Mouse (Mus musculus) MN1 (cell line): ENCODE measurements at regions not wholly inside any gene's neighbourhood (a gene's known extent, or its start where the extent isn't known, plus 50 kb on each side); places are given as distances from the start of the nearest gene placed in this dataset.

Experiments used
- DNase-seq: peaks from one replicate; pipeline ENCODE4 v3.0.0-alpha.2; 2016; ENCODE audit warnings: low spot score

DNA sequence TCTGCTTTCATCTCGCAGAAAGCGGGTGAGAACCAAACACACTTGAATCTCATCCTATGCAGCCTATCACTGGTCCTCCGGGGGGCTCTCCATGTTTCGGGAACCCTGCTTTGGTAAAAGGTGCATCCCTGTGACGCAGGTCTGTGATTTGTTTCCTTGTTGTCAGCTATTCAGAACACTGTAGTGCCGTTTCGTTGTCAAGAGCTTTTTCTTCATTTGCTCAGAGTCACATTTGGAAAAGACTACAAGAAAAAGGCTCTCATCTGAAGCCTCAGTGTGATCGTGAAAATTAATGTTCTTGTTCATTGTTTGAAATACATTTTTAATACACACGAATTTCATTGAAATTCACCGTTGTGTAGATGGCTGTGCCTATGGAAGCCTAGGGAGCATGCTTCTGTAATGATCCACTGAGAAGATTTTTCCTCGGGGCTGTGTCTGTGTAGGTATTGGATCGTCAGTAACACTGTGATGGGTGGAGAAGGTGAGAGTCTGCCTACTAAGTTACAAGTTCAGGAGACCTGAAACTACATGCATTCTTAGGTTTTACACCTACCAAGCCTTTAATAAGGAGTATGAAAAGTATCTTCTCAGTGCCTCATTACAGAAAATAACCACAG is 112.0 kb upstream of the Paqr3 start:
- no peak for DNase-seq

DNA sequence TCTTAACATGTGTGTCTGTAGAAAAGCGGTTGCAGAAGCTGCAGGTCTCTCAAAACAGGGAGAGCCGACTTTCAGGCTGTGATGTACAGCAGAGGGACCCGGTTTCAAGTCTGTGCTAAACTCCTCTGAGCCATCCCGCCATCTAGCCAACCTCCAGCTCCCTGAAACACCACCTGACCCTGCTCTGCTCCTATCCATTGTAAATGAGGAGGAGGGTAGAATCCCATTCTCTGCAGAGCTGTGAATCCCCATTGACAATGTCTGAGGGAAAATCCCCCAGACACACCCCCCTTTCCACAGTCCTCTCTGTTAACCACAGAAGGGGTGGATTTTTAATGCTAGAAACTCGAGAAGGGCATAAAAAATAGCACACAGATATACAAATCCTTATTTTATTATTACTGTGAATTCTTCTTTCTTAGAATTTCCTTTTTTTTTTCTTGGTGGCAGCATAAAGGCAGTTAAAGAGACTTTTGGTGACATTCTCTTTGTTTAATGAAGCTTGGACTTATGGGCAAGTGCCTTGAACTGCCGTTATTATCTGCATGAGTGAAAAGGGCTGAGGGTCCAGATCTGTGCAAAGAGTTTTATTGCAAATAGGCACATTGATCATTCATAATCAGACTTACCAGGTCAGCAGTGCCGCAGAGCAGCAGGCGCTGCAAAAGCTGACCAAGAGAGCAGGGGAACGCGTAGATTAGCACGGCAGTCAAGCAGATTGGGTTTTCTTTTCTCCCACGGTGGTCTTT is 111.3 kb upstream of the Paqr3 start:
- no peak for DNase-seq

DNA sequence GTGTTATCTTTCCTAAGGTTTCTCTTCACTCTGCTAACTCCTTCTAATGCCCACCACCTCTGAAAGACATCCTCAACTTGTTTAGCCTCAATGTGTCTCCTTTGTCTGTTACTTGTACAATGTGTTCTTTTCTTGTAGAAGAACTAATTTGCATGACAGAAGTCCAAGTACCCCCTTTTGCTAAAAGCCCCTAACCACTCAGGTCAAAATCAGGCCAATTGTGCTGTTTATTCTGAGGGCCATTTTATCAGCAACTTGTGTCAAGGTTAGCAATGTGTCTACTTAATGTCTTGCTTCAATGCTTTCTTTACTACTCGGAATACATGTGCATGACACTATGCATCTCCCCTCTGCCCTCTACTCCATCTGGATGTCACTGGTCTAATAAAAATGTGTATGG is 107.3 kb upstream of the Paqr3 start:
- DNase-seq: no peak

DNA sequence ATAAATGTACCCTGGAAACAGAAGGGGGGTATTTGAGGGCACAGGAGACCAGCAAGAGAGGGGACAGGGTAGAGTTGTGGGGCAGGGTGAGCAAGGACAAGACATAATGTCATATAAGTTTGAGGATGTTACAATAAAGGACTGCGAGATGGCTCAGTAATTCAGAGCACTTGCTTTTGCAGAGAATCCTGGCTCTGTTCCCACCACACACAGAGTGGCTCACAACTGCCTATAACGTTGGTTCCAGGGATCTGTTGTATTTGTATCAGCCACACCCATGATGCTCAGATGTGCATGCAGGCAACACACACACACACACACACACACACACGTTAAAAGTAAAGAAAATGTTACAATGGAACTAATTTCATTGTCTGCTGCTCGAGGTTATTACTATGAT is 94.2 kb upstream of the Paqr3 start:
- no peak for DNase-seq

DNA sequence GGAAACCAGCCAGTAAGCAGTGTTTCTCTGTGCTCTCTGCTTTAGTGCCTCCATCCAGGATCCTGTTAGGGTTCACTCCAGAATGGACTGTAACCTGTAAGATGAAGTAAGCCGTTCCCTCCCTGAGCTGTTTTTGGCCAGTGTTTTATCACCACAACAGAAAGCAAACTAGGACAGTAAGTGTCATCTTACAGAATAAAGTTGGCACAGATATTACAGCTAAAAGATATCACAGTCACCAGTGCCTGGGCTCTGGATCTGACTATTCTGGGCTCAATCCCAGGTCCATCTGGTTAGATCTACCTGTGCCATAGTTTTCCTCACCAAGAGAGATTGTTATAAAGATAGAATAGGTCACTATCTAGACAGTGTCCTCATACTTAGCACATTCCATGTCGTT is 92.9 kb upstream of the Paqr3 start:
- no peak for DNase-seq

DNA sequence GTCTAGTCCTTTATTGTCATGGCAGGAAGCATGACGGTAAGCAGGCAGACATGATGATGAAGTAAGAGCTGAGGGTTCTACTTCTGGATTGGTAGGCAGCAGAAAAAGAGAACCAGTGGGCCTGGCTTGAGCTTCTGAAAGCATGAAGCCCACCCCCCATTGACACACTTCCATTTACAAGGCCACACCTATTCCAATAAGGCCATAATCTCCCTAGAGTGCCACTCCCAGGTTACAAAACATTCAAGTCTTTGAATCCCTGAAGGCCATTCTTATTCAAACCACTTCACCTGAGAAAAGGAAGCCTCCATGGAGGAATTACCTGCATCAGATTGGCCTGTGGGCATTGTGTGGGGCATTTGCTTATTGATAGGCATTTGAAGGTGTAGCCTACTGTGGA is 92.2 kb upstream of the Paqr3 start:
- DNase-seq: no peak

DNA sequence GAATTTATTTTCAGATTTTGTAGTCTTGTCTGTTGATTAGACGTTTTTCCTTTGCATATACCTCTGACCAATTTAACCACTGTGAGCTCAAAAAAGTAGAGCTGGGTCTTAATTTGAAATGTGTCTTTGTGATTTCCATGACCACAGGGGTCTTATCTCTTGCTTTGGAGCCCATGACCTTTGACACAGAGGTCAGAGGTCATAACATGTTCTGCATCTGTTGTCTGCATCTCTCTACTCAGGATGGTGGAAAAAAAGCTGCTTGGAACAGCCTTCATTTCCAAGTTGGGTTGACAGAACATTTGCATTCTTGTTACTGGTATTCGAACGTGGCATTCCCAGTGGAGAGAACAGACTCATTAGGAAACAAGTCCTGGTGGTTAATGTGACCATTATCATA is 91.2 kb upstream of the Paqr3 start:
- DNase-seq: no peak

DNA sequence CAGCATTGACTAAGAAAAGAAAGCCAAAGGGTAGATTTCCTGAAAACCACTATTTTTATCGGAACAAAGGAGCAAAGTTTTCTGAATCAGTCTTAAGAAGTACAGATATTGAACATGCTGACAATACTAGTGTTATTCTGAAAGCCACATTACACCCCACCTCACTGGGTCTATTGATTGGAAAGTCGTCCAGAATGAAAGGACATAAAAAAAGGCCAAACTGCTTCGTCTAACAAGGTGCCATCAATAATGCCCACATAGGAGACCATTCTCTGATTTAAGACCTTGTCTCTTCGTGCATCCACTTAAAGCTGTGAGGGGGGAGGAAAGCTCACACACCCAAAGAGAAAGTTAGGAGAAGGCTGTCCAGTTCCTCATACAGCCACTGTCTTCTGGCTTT is 89.3 kb upstream of the Paqr3 start:
- DNase-seq: no peak

DNA sequence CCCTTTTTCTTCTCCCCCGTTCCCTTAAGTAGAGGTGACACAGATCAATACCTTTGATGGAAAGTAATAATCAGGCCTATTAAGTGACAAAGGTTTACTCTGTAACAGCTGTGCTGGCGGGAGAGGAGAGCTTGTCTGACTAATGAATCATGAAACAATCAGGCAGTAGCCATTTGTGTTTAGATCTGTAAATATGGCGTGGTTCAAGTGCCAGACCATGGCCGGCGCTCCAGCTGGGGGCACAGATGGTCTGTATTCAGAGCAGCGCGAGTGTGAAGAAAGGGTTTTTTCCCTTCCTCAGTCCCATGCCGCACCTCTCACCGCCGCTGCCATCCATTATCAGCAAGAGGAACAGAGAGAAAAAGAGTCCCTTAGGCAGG is 83.9 kb upstream of the Paqr3 start:
- no peak for DNase-seq

DNA sequence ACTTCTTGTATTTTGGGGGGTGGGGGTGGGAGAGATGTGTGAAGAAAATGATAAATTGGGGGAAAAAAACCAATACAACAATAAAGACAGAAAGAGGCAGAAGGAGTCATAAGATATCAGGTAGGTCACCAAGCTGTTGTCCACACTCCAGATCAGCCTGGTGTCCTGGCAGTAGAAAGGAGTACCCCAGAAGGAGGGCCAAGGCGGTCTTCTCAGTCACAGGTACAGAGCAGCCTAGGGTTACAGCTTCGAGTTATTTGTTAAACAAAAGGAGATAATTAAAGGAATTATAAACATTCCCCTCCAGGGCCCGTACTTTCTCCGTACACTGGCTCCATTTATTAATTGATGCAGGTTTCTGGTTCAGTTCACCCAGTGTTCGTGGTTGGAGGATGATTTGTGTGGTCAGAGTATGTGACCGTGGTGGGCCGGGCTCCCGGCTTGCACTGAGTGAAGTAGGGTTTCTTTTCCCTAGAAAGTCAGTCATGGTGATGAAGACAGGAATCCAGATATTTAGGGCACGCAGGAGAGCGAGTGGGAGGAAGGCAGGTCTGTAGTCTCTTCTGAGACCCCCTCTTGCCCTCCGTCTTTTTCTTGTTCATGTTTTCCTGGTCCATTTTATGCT is 83.4 kb upstream of the Paqr3 start:
- no peak for DNase-seq

DNA sequence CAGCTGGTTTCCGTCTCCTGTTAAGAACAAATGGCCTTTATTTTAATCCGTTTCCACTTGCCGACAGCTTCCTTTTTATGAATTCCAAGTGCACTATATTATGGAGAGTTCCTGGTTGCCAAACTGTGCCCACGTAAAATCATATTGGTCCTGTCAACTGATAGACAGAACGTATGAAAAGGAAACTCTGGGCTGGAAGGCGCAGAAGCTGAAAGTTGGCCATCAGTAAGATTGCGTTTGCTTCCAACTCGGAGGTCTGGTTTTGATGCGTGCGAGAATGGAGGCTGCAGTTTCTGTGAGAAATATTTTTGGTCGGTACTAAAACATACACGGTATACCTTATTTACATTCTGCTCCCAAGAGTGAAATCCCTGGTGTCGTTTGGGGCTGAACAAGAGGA is 81.3 kb upstream of the Paqr3 start:
- no peak for DNase-seq

DNA sequence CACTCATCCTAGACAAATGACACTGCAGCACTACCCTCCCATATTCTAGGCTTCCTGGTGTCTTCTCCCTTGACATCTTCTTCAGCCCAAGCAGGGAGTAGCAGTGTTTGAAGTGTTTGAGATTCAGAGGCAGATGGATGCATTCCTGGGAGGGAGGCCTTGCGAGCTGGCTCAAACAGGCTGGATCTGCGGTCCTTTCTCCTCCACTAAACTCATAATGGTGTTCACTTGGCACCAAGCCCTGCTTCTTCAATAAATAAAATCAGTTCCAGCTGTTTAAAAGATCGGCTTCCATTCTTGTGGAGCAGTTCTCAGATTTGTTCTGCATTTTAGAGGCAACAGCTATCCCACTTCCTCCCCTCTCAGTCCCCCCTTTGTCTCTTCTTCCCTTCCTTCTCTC is 79.3 kb upstream of the Paqr3 start:
- no peak for DNase-seq

DNA sequence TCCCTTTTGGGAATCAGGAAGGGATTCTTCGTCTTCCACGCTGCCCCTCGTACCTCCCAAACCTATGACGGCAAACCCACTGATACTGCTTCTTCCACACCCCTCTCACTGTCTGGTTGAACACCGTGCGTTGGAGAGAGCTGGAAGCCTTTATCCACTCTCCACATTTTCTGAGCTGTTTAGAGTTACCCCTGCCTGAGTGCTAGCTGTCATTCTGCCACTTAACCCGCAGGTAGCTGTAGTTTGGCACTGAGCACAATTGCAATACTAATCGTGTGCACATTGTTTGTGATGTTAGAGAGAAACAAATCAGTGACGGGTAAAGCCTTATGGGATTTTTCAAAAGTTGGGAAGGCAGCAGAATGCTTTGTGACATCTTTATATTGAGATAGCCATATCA is 73.1 kb upstream of the Paqr3 start:
- no peak for DNase-seq

DNA sequence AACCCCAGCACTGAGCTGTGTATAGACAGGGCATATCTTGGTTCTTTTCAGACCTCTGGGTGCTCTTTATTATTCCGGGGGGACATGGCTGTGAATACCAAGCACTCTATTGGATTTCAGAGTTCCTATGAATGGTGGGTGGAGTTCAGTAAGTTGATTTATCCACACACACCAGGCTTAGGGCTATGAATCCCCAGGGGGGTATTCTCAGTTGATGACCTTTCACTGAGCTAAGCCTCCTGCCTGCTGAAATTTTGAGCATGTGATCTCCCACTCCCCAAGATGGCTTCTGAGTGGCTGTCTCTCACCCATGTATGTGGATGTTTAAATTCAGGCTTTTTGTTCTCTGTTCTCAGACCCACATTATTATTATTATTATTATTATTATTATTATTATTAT is 69.9 kb upstream of the Paqr3 start:
- DNase-seq: no peak

DNA sequence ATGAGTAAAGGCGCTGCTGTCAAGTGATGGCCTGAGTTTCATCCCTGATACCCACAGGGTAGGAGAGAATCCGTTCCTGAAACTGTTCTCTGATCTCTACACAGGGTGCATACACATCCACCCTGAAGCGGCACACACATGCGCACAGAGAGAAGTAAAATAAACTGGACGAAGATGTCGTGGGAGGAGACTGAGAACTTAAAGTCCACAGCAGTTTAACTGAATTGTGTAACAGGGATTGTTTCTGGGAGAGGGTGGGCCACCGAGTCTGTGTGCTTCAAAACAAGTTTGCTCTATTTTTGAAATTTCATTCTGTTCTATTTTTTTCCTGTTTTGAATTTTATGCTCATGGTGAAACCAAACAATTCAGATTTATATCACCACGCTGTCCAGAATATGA is 63.0 kb upstream of the Paqr3 start:
- DNase-seq: no peak

DNA sequence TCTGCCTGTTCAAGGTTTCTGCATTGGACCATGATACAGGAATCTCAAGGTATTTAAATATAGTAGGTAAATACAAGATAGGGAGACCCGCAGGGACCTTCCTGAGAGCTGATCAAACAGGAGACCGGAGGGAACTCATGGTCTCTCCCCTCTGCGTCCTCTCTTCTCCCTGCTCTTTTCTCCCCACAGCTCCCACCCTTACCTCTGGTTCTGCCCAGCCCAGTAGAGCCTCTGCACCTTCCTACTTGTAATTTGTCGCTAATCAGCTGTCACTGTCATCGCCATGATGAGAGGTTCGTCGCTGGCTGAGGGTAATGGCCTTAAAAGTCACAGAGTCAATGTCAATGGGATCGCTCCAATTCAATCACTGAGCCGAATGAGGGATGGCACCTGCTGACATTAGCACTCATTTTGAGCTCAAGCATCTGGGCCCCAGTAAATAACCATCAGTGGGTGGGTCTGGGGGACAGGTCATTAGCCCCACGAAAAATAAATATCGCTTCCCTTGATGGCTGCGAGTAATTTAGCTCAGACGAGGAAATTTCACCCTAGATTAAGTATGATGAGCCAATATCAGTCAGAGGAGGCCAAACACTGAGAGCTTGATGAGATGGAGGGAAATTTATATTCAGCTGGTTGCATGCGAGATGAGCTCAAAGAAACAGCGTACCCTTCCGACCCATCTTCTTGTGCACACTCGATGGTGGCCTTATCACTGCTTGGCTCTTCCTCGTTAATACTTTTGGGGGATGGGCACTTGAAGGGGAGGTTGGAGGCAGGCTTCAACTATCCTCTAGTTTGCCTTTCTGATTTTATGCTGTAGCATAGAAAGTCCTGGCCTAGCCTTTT is 56.2 kb upstream of the Paqr3 start:
- DNase-seq: no peak

DNA sequence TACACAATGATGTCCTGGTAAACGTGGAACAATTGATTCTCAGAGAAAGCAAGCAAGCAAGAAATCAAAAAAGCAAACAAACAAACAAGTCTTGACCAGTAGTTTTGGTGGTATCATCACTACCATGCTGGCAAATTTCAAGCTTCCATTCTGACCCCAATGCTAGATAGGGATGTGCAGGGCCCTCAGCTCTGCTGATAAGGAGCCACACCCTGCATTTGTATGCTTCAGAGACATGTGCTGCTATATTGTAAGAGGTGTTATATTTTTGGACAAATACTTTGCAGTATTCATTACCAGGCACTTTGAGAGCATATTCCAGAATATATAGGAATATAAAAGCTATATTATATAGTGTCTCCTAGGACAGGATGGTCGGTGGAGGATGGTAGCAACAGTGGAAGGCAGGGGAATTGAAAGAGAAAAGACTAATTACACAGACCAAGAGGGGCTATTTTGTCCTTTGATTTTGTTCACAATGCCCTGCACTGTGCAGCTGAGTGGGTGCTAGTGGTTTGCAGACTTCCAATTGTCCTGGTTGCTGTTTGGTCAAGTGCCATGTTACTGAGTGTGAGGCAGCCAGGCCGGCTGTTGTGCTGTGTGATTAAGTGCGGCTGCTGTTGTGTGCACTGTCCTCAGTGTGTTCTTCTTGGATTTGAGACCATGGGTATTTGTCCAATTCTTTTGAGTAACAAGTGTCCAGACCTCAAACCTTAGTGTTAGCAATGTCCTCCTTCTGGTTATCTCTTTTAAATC is 54.9 kb upstream of the Paqr3 start:
- no peak for DNase-seq
